Mouse (Mus musculus): ENCODE data around the gene Col6a3.

DNA sequence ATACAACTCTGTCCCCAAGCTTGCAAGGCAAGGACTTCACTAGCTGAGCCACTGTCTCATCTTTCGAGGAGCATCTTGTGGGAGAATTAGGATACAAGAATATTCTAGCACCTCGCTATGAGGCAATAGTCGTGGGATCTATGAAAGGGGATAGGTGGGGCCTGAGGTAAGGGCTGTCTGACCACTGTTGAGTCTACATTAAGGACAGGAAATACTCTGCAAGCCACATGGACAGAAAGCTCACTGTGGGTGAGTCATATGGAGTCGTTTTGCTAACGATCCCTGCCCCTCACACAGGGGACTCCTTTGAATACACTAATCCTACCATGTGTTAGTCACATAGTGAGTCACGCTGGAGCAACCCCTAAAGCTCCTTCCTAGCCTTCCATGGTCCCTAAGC, 9.1 kb downstream of the Col6a3 start:
- no peak for TF ChIP-seq CTCF (IDR thresholded peaks at IDR 0.05; ENCODE audit: borderline replicate concordance, insufficient read depth, low read depth, low read length)
- no peak for TF ChIP-seq POLR2A (IDR thresholded peaks at IDR 0.05; ENCODE audit: borderline replicate concordance, insufficient read depth, low read length)
